In genomic region chr17:51016384-51016783, GRCm38 (mm10) we compare ENCODE assay signal across 21 mouse cellular contexts.
A peak's percentile ranks its signal among the peaks of the same experiment; 100 is the strongest.
DNase-seq lines count a peak whose midpoint lies in the region; ATAC-seq and TF ChIP-seq lines count a peak whose summit lies in the region.
"Had no signal": no experiment of that assay in that cellular context is flagged by ENCODE, and none has a peak within 500 bp of the region (broad histone marks: within the 10 kb centered on the region; RNA-seq: fewer than 3 reads in every experiment).

No protein-coding gene starts in this region.

- TF ChIP-seq EP300 in MEL (IDR thresholded peaks at IDR 0.05; ENCODE audit: low read depth in 1 of 2, low read length in 2 of 2), result peak; percentile 73 to 80

- ATAC-seq in megakaryocyte progenitor cell, adult 5-6 weeks (replicated peaks; ENCODE audit: poor library complexity), result 0 out of 2 replicates have a peak, but pooled peaks have one; percentile 31
- ATAC-seq: CD4-positive, CD25-positive, alpha-beta regulatory T cell, adult 4 months; forebrain, embryonic 13.5 days; forebrain, embryonic 16.5 days; intestine, postnatal 0 days; Patski had no signal

- TF ChIP-seq CTCF in MEL (IDR thresholded peaks at IDR 0.05 in 2 of 3, conservative IDR thresholded peaks at IDR 0.05 in 1 of 3; ENCODE audit: control insufficient read depth in 1 of 3, insufficient read depth in 1 of 3, low read depth in 2 of 3, low read length in 3 of 3, poor library complexity in 1 of 3, severe bottlenecking in 1 of 3), result no peak

- no peak for TF ChIP-seq POLR2A in MEL (IDR thresholded peaks at IDR 0.05; ENCODE audit: control insufficient read depth in 1 of 2, insufficient read depth in 1 of 2, low read depth in 1 of 2, low read length in 2 of 2, poor library complexity in 1 of 2)

- TF ChIP-seq RAD21 in MEL (IDR thresholded peaks at IDR 0.05; ENCODE audit: low read depth, low read length), result no peak

- no peak overlapping the region for H3K9ac ChIP-seq in MEL (ENCODE audit: control insufficient read depth, low read depth, low read length, poor library complexity, severe bottlenecking)
- H3K9ac ChIP-seq: forebrain, embryonic 13.5 days; hindbrain, embryonic 12.5 days; hindbrain, embryonic 15.5 days had no signal

- no peaks in the 10 kb centered on the region for H3K9me3 ChIP-seq in MEL (replicated peaks; ENCODE audit: insufficient read depth, low read length)
- H3K9me3 ChIP-seq: forebrain, embryonic 10.5 days; forebrain, embryonic 13.5 days; hindbrain, embryonic 12.5 days; hindbrain, embryonic 15.5 days had no signal

- no peaks in the 10 kb centered on the region for H3K27me3 ChIP-seq in MEL (ENCODE audit: control insufficient read depth in 1 of 2, insufficient read depth in 2 of 2, low read length in 2 of 2)
- H3K27me3 ChIP-seq: forebrain, embryonic 13.5 days; hindbrain, embryonic 12.5 days; hindbrain, embryonic 15.5 days; Patski had no signal

- H3K36me3 ChIP-seq in MEL (ENCODE audit: control insufficient read depth in 1 of 2, insufficient read depth in 2 of 2, low read length in 2 of 2), result peaks cover 1 to 12% of the 10 kb centered on the region in 2 experiments; a peak in 2 of 4 replicates
- H3K36me3 ChIP-seq: forebrain, embryonic 10.5 days; hindbrain, embryonic 12.5 days; hindbrain, embryonic 15.5 days had no signal

- H3K27ac ChIP-seq in MEL (ENCODE audit: control insufficient read depth, low read depth, low read length), result 0 out of 2 replicates have a peak overlapping the region, but pooled peaks have one; percentile 4
- H3K27ac ChIP-seq: forebrain, embryonic 10.5 days; forebrain, embryonic 13.5 days; gastrocnemius, adult 2 months; hindbrain, embryonic 12.5 days; hindbrain, embryonic 15.5 days had no signal

- peak; percentile 58 for DNase-seq in 416B (ENCODE audit: low read depth)
- DNase-seq in MEL (ENCODE audit: low read depth, low spot score), result peak; percentile 70
- DNase-seq in right cerebral cortex, postnatal 10 days (ENCODE audit: low spot score in 2 of 2), result no peak
- DNase-seq in cerebellum, adult 11-12 months, result no peak
- no peak for DNase-seq in gastrocnemius, adult 18-20 months (ENCODE audit: low spot score)
- DNase-seq: adrenal gland, postnatal 10 days; cerebellum, adult 11 months; cerebellum, adult 8-10 months; cerebellum, postnatal 10 days; cerebellum, postnatal 36 days; gastrocnemius, adult 2 months; gastrocnemius, postnatal 25 days had no signal

- H3K4me1 ChIP-seq in MEL (ENCODE audit: control insufficient read depth in 1 of 2, insufficient read depth in 2 of 2, low read length in 2 of 2), result peaks cover 6 to 9% of the 10 kb centered on the region in 2 experiments
- H3K4me1 ChIP-seq: forebrain, embryonic 10.5 days; forebrain, embryonic 13.5 days; hindbrain, embryonic 12.5 days; hindbrain, embryonic 15.5 days had no signal

- H3K79me2 ChIP-seq in MEL (ENCODE audit: control insufficient read depth, insufficient read depth, low read length, poor library complexity), result no peaks in the 10 kb centered on the region

- H3K4me3 ChIP-seq in MEL (ENCODE audit: control insufficient read depth in 1 of 2, insufficient read depth in 1 of 2, low read depth in 2 of 2, low read length in 2 of 2), result no peak overlapping the region
- H3K4me3 ChIP-seq: forebrain, embryonic 10.5 days; forebrain, embryonic 13.5 days; gastrocnemius, adult 2 months; hindbrain, embryonic 12.5 days; hindbrain, embryonic 15.5 days had no signal

TF ChIP-seq in MEL, 35 proteins besides CTCF, POLR2A, EP300 and RAD21:
- TF ChIP-seq MXI1 (IDR thresholded peaks at IDR 0.05; ENCODE audit: low read depth, low read length) (no peak; the same call in 1 of the 2 replicates), ELF1 (IDR thresholded peaks at IDR 0.05; ENCODE audit: low read depth, low read length) (peak; percentile 23; the same call in 1 of the 2 replicates), BHLHE40 (IDR thresholded peaks at IDR 0.05; ENCODE audit: borderline replicate concordance, low read depth, low read length) (no peak), MAZ (IDR thresholded peaks at IDR 0.05; ENCODE audit: low read depth, low read length) (no peak), RCOR1 (IDR thresholded peaks at IDR 0.05; ENCODE audit: low read depth, low read length) (no peak), SMC3 (IDR thresholded peaks at IDR 0.05; ENCODE audit: low read depth, low read length) (no peak), MYC (IDR thresholded peaks at IDR 0.05; ENCODE audit: low read depth, low read length) (0 out of 2 replicates have a peak, but pooled peaks have one; percentile 39), GABPA (IDR thresholded peaks at IDR 0.05; ENCODE audit: low read depth, low read length) (no peak), ETS1 (IDR thresholded peaks at IDR 0.05; ENCODE audit: low read depth, low read length) (peak; percentile 85), UBTF (IDR thresholded peaks at IDR 0.05; ENCODE audit: borderline replicate concordance, insufficient read depth, low read depth, low read length) (no peak), HCFC1 (IDR thresholded peaks at IDR 0.05; ENCODE audit: low read depth, low read length) (no peak), JUND (IDR thresholded peaks at IDR 0.05; ENCODE audit: low read depth, low read length) (no peak), E2F4 (IDR thresholded peaks at IDR 0.05; ENCODE audit: borderline replicate concordance, low read depth, low read length) (no peak), GATA1 (IDR thresholded peaks at IDR 0.05; ENCODE audit: low read depth, low read length) (peak; percentile 71), POLR2AphosphoS2 (IDR thresholded peaks at IDR 0.05; ENCODE audit: low read length) (no peak), ZC3H11A (IDR thresholded peaks at IDR 0.05; ENCODE audit: low read depth, low read length) (no peak), SIN3A (IDR thresholded peaks at IDR 0.05; ENCODE audit: low read length) (peak; percentile 58), MAFK (IDR thresholded peaks at IDR 0.05; ENCODE audit: borderline replicate concordance, low read depth, low read length) (no peak), TCF12 (IDR thresholded peaks at IDR 0.05; ENCODE audit: low read depth, low read length) (peak; percentile 69), MYB (IDR thresholded peaks at IDR 0.05; ENCODE audit: low read depth, low read length) (no peak), KAT2A (conservative IDR thresholded peaks at IDR 0.05; ENCODE audit: low read depth, low read length) (no peak), USF2 (IDR thresholded peaks at IDR 0.05; ENCODE audit: borderline replicate concordance in 1 of 2, insufficient read depth in 1 of 2, low read depth in 1 of 2, low read length in 2 of 2) (no peak), MEF2A (IDR thresholded peaks at IDR 0.05; ENCODE audit: extremely low read depth, insufficient replicate concordance, low read depth, low read length, poor library complexity, severe bottlenecking) (no peak), NRF1 (IDR thresholded peaks at IDR 0.05; ENCODE audit: insufficient read depth, low read depth, low read length, poor library complexity, severe bottlenecking) (no peak), CHD2 (IDR thresholded peaks at IDR 0.05; ENCODE audit: low read length) (no peak), TAL1 (IDR thresholded peaks at IDR 0.05; ENCODE audit: low read length) (peak; percentile 45; the same call in 1 of the 2 replicates), MAX (IDR thresholded peaks at IDR 0.05; ENCODE audit: low read length) (peak; percentile 41; the same call in 1 of the 2 replicates), POLR2AphosphoS5 (IDR thresholded peaks at IDR 0.05; ENCODE audit: borderline replicate concordance, low read depth, low read length) (no peak), NELFE (IDR thresholded peaks at IDR 0.05; ENCODE audit: low read depth, low read length) (no peak), ZNF384 (IDR thresholded peaks at IDR 0.05; ENCODE audit: low read depth, low read length) (no peak), ZKSCAN1 (IDR thresholded peaks at IDR 0.05; ENCODE audit: low read depth, low read length) (no peak), USF1 (IDR thresholded peaks at IDR 0.05; ENCODE audit: low read depth, low read length) (no peak), ZMIZ1 (IDR thresholded peaks at IDR 0.05; ENCODE audit: low read depth, low read length) (no peak), CHD1 (IDR thresholded peaks at IDR 0.05; ENCODE audit: low read depth, low read length) (no peak), TBP (IDR thresholded peaks at IDR 0.05; ENCODE audit: low read depth, low read length) (no peak)

Comparison
In these comparisons a context has a peak if more than half of its experiments do, and no peak if none do; other contexts are left out.
1. DNase-seq: peak in 416B (single experiment) and MEL (single experiment); none in right cerebral cortex, postnatal 10 days (0 of 2), cerebellum, adult 11-12 months (single experiment) and gastrocnemius, adult 18-20 months (single experiment).